Mouse (Mus musculus): ENCODE measurements around the gene Fam169b. TPM values are rescaled to one million over a fixed set of nuclear protein-coding genes. Genes with fewer than 3 reads are reported as not detected.

The Fam169b gene
- polyA plus RNA-seq, 1 experiment from 2014 or later, result 0.16 TPM

- H3K4me3 ChIP-seq (ENCODE audit: low read depth, low read length), result no peak overlapping the region
- no peaks in the 10 kb centered on the region for H3K9me3 ChIP-seq (replicated peaks; ENCODE audit: control insufficient read depth, low read length, poor library complexity, severe bottlenecking)
- H3K27ac ChIP-seq (ENCODE audit: low read length), result no peak overlapping the region
- peaks cover 9% of the 10 kb centered on the region for H3K4me1 ChIP-seq (ENCODE audit: control insufficient read depth, insufficient read depth, low read length)
- H3K36me3 ChIP-seq (ENCODE audit: control insufficient read depth, insufficient read depth, low read length), result no peaks in the 10 kb centered on the region
- WGBS, result 76% methylated on average over 6 of the region's 6 CpGs
- ATAC-seq, result no peak
- no peak overlapping the region for H3K4me2 ChIP-seq (ENCODE audit: low read length)
- H3K9ac ChIP-seq (ENCODE audit: low read depth, low read length), result no peak overlapping the region
- H3K27me3 ChIP-seq (ENCODE audit: control insufficient read depth, insufficient read depth, low read depth, low read length), result no peaks in the 10 kb centered on the region
These were observed 14.0 kb upstream of the Fam169b start for GRCm38 (mm10) chr7:68259523-68260081.

GRCm38 (mm10) chr7:68262612-68263200 lies 10.9 kb upstream of the Fam169b start:
- no peak overlapping the region for H3K4me3 ChIP-seq (ENCODE audit: low read depth, low read length)
- no peak for ATAC-seq
- H3K27ac ChIP-seq (ENCODE audit: low read length), result no peak overlapping the region
- peaks cover 14% of the 10 kb centered on the region for H3K4me1 ChIP-seq (ENCODE audit: control insufficient read depth, insufficient read depth, low read length)
- WGBS, result 80% methylated on average over 8 of the region's 8 CpGs
- H3K36me3 ChIP-seq (ENCODE audit: control insufficient read depth, insufficient read depth, low read length), result no peaks in the 10 kb centered on the region
- no peak overlapping the region for H3K4me2 ChIP-seq (ENCODE audit: low read length)
- no peaks in the 10 kb centered on the region; the same call in 1 of the 2 replicates for H3K27me3 ChIP-seq (ENCODE audit: control insufficient read depth, insufficient read depth, low read depth, low read length)
- no peaks in the 10 kb centered on the region for H3K9me3 ChIP-seq (replicated peaks; ENCODE audit: control insufficient read depth, low read length, poor library complexity, severe bottlenecking)
- no peak overlapping the region for H3K9ac ChIP-seq (ENCODE audit: low read depth, low read length)

GRCm38 (mm10) chr7:68263346-68264027 lies 10.2 kb upstream of the Fam169b start:
- WGBS, result 59% methylated on average over 8 of the region's 8 CpGs

GRCm38 (mm10) chr7:68264028-68264453 lies 9.6 kb upstream of the Fam169b start, which contains the start of gene Pgpep1l:
TSS of gene Pgpep1l (minus strand) at chr7:68264233.
- no peaks in the 10 kb centered on the region for H3K36me3 ChIP-seq (ENCODE audit: control insufficient read depth, insufficient read depth, low read length)
- H3K4me2 ChIP-seq (ENCODE audit: low read length), result peak within 1 kb of the TSS; percentile 62
- peak within 1 kb of the TSS; percentile 32 for H3K4me3 ChIP-seq (ENCODE audit: low read depth, low read length)
- no peaks in the 10 kb centered on the region; the same call in 1 of the 2 replicates for H3K27me3 ChIP-seq (ENCODE audit: control insufficient read depth, insufficient read depth, low read depth, low read length)
- H3K9me3 ChIP-seq (replicated peaks; ENCODE audit: control insufficient read depth, low read length, poor library complexity, severe bottlenecking), result no peaks in the 10 kb centered on the region
- peak within 1 kb of the TSS; percentile 39 for H3K9ac ChIP-seq (ENCODE audit: low read depth, low read length)
- H3K27ac ChIP-seq (ENCODE audit: low read length), result no peak within 1 kb of the TSS
- ATAC-seq, result peak; percentile 68; the same call in 1 of the 2 replicates
- WGBS, result 7% methylated on average over 25 of the region's 25 CpGs
- peaks cover 14% of the 10 kb centered on the region for H3K4me1 ChIP-seq (ENCODE audit: control insufficient read depth, insufficient read depth, low read length)

More at GRCm38 (mm10) chr7:68263346-68264027, 10.2 kb upstream of the Fam169b start:
- Histone ChIP-seq H3K4me3 (ENCODE audit: low read depth, low read length) (peak overlapping the region; percentile 32), H3K27me3 (ENCODE audit: control insufficient read depth, insufficient read depth, low read depth, low read length) (no peaks in the 10 kb centered on the region; the same call in 1 of the 2 replicates), H3K4me2 (ENCODE audit: low read length) (peak overlapping the region; percentile 62), H3K9ac (ENCODE audit: low read depth, low read length) (no peak overlapping the region), H3K9me3 (replicated peaks; ENCODE audit: control insufficient read depth, low read length, poor library complexity, severe bottlenecking) (no peaks in the 10 kb centered on the region), H3K27ac (ENCODE audit: low read length) (no peak overlapping the region), H3K4me1 (ENCODE audit: control insufficient read depth, insufficient read depth, low read length) (peaks cover 14% of the 10 kb centered on the region), H3K36me3 (ENCODE audit: control insufficient read depth, insufficient read depth, low read length) (no peaks in the 10 kb centered on the region)
- ATAC-seq, result no peak

DNA sequence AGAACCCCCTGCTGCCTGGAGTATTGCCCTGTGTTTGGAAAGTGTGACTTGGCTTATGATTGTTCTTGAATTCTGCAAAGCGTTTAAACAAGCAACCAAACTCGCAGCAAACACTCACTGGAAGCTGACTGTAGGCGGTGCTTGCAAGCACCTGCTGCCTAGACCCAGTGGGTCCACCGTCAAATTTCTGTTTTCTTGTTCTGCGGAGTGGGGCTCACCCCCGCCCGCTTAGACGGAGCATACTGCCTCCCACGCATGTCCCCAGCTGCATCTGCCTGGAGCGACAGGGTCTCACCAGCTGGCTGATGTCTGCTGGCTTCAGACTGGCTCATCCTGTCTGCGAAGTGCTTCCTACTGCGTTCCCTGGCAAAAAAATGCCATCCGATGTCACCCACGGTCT lies 9.1 kb upstream of the Fam169b start:
- no peaks in the 10 kb centered on the region for H3K9me3 ChIP-seq (replicated peaks; ENCODE audit: control insufficient read depth, low read length, poor library complexity, severe bottlenecking)
- no peak overlapping the region for H3K27ac ChIP-seq (ENCODE audit: low read length)
- peak overlapping the region; percentile 62 for H3K4me2 ChIP-seq (ENCODE audit: low read length)
- H3K4me3 ChIP-seq (ENCODE audit: low read depth, low read length), result peak overlapping the region; percentile 32
- H3K4me1 ChIP-seq (ENCODE audit: control insufficient read depth, insufficient read depth, low read length), result peaks cover 14% of the 10 kb centered on the region
- WGBS, result 16% methylated on average over 14 of the region's 14 CpGs
- peak overlapping the region; percentile 39; the same call in 1 of the 2 replicates for H3K9ac ChIP-seq (ENCODE audit: low read depth, low read length)
- H3K27me3 ChIP-seq (ENCODE audit: control insufficient read depth, insufficient read depth, low read depth, low read length), result no peaks in the 10 kb centered on the region; the same call in 1 of the 2 replicates
- H3K36me3 ChIP-seq (ENCODE audit: control insufficient read depth, insufficient read depth, low read length), result no peaks in the 10 kb centered on the region
- ATAC-seq, result no peak; the same call in 1 of the 2 replicates

GRCm38 (mm10) chr7:68265391-68265790 lies 8.2 kb upstream of the Fam169b start:
- ATAC-seq, result no peak
- Histone ChIP-seq H3K27ac (ENCODE audit: low read length) (no peak overlapping the region), H3K4me3 (ENCODE audit: low read depth, low read length) (no peak overlapping the region), H3K4me2 (ENCODE audit: low read length) (no peak overlapping the region), H3K36me3 (ENCODE audit: control insufficient read depth, insufficient read depth, low read length) (no peaks in the 10 kb centered on the region), H3K9ac (ENCODE audit: low read depth, low read length) (no peak overlapping the region), H3K9me3 (replicated peaks; ENCODE audit: control insufficient read depth, low read length, poor library complexity, severe bottlenecking) (no peaks in the 10 kb centered on the region), H3K4me1 (ENCODE audit: control insufficient read depth, insufficient read depth, low read length) (peaks cover 14% of the 10 kb centered on the region), H3K27me3 (ENCODE audit: control insufficient read depth, insufficient read depth, low read depth, low read length) (no peaks in the 10 kb centered on the region; the same call in 1 of the 2 replicates)
- 49% methylated on average over 7 of the region's 7 CpGs for WGBS

- WGBS, result 30% methylated on average over 6 of the region's 6 CpGs
- Histone ChIP-seq H3K27ac (ENCODE audit: low read length) (no peak overlapping the region), H3K36me3 (ENCODE audit: control insufficient read depth, insufficient read depth, low read length) (no peaks in the 10 kb centered on the region), H3K9ac (ENCODE audit: low read depth, low read length) (no peak overlapping the region), H3K9me3 (replicated peaks; ENCODE audit: control insufficient read depth, low read length, poor library complexity, severe bottlenecking) (no peaks in the 10 kb centered on the region), H3K27me3 (ENCODE audit: control insufficient read depth, insufficient read depth, low read depth, low read length) (no peaks in the 10 kb centered on the region; the same call in 1 of the 2 replicates), H3K4me2 (ENCODE audit: low read length) (no peak overlapping the region), H3K4me3 (ENCODE audit: low read depth, low read length) (no peak overlapping the region), H3K4me1 (ENCODE audit: control insufficient read depth, insufficient read depth, low read length) (peaks cover 14% of the 10 kb centered on the region)
- ATAC-seq, result no peak
These were observed 6.9 kb upstream of the Fam169b start for GRCm38 (mm10) chr7:68266691-68267090.

GRCm38 (mm10) chr7:68270551-68270950 lies 3.1 kb upstream of the Fam169b start:
- Histone ChIP-seq H3K9ac (ENCODE audit: low read depth, low read length) (no peak overlapping the region), H3K36me3 (ENCODE audit: control insufficient read depth, insufficient read depth, low read length) (no peaks in the 10 kb centered on the region), H3K27ac (ENCODE audit: low read length) (no peak overlapping the region), H3K4me1 (ENCODE audit: control insufficient read depth, insufficient read depth, low read length) (peaks cover 4% of the 10 kb centered on the region; the same call in 1 of the 2 replicates), H3K9me3 (replicated peaks; ENCODE audit: control insufficient read depth, low read length, poor library complexity, severe bottlenecking) (no peaks in the 10 kb centered on the region), H3K27me3 (ENCODE audit: control insufficient read depth, insufficient read depth, low read depth, low read length) (peaks cover 2% of the 10 kb centered on the region; the same call in 1 of the 2 replicates), H3K4me3 (ENCODE audit: low read depth, low read length) (no peak overlapping the region), H3K4me2 (ENCODE audit: low read length) (no peak overlapping the region)
- 73% methylated on average over 4 of the region's 4 CpGs for WGBS
- ATAC-seq, result no peak

GRCm38 (mm10) chr7:68271816-68272215 lies 1.8 kb upstream of the Fam169b start:
- Histone ChIP-seq H3K4me1 (ENCODE audit: control insufficient read depth, insufficient read depth, low read length) (peaks cover 12% of the 10 kb centered on the region), H3K9me3 (replicated peaks; ENCODE audit: control insufficient read depth, low read length, poor library complexity, severe bottlenecking) (no peaks in the 10 kb centered on the region), H3K4me2 (ENCODE audit: low read length) (no peak overlapping the region), H3K27ac (ENCODE audit: low read length) (no peak overlapping the region), H3K27me3 (ENCODE audit: control insufficient read depth, insufficient read depth, low read depth, low read length) (peaks cover 5% of the 10 kb centered on the region; the same call in 1 of the 2 replicates), H3K36me3 (ENCODE audit: control insufficient read depth, insufficient read depth, low read length) (no peaks in the 10 kb centered on the region), H3K9ac (ENCODE audit: low read depth, low read length) (no peak overlapping the region), H3K4me3 (ENCODE audit: low read depth, low read length) (no peak overlapping the region)
- WGBS, result 95% methylated on average over 6 of the region's 6 CpGs
- no peak for ATAC-seq

Measured in midbrain, embryonic 16.5 days (tissue).